Mouse (Mus musculus) MEL (cell line): ENCODE data around the gene Ninl. TPM values are rescaled to one million over a fixed set of nuclear protein-coding genes. Genes with fewer than 3 reads are reported as not detected.
A peak's percentile ranks its signal among the peaks of the same experiment; 100 is the strongest.

Experiments used
- DNase-seq: peaks from one replicate; pipeline ENCODE4 v3.0.0; 2011; ENCODE audit warnings: low read depth, low spot score
- H3K27ac ChIP-seq: 2 replicates; pipeline ENCODE4 v1.5.1; 2012; ENCODE audit warnings: low read depth, mild to moderate bottlenecking, control low read depth, low read length, moderate library complexity; ENCODE audit not compliant: control insufficient read depth
- H3K27me3 ChIP-seq, 2 experiments: fragments of 150-350 bp in 1 of 2; sonication (generic) in 1 of 2; 2 replicates each; pipeline ENCODE4 v1.6.1; 2012; ENCODE audit warnings: low read length in 2 of 2, mild to moderate bottlenecking in 2 of 2, improper control_type of control experiment in 1 of 2, moderate library complexity in 1 of 2; ENCODE audit not compliant: insufficient read depth in 2 of 2, control insufficient read depth in 1 of 2
- H3K36me3 ChIP-seq, 2 experiments: 2 replicates each; pipeline ENCODE4 v1.6.1; 2012 to 2014; ENCODE audit warnings: low read length in 2 of 2, improper control_type of control experiment in 1 of 2, inconsistent platforms in 1 of 2, mild to moderate bottlenecking in 1 of 2; ENCODE audit not compliant: insufficient read depth in 2 of 2, control insufficient read depth in 1 of 2
- H3K4me1 ChIP-seq, 2 experiments: fragments of 150-350 bp in 1 of 2; sonication (generic) in 1 of 2; 2 replicates each; pipeline ENCODE4 v1.6.1; 2012; ENCODE audit warnings: low read length in 2 of 2, improper control_type of control experiment in 1 of 2, mild to moderate bottlenecking in 1 of 2; ENCODE audit not compliant: insufficient read depth in 2 of 2, control insufficient read depth in 1 of 2
- H3K4me3 ChIP-seq, 2 experiments: fragments of 150-350 bp in 1 of 2; sonication (generic) in 1 of 2; 2 replicates each; pipeline ENCODE4 v1.5.1; 2012; ENCODE audit warnings: low read depth in 2 of 2, low read length in 2 of 2, mild to moderate bottlenecking in 2 of 2, moderate library complexity in 2 of 2, control low read depth in 1 of 2, improper control_type of control experiment in 1 of 2; ENCODE audit not compliant: control insufficient read depth in 1 of 2, insufficient read depth in 1 of 2
- H3K79me2 ChIP-seq: 2 replicates; pipeline ENCODE4 v1.6.1; 2012; ENCODE audit warnings: mild to moderate bottlenecking, low read length, moderate library complexity; ENCODE audit not compliant: control insufficient read depth, poor library complexity, insufficient read depth
- H3K9ac ChIP-seq: 2 replicates; pipeline ENCODE4 v1.6.1; 2012; ENCODE audit warnings: low read depth, mild to moderate bottlenecking, control low read depth, low read length, moderate library complexity; ENCODE audit not compliant: control insufficient read depth, poor library complexity, severe bottlenecking
- H3K9me3 ChIP-seq: fragments of 150-350 bp; sonication (generic); replicated peaks from 2 replicates; pipeline ENCODE4 v1.6.1; 2012; ENCODE audit warnings: mild to moderate bottlenecking, low read length, improper control_type of control experiment, moderate library complexity; ENCODE audit not compliant: insufficient read depth
- BHLHE40 ChIP-seq: IDR thresholded peaks from 2 replicates; pipeline ENCODE4 v1.6.1; 2012; ENCODE audit warnings: low read depth, mild to moderate bottlenecking, inconsistent platforms, low read length, improper control_type of control experiment, borderline replicate concordance
- CHD1 ChIP-seq: IDR thresholded peaks from 2 replicates; pipeline ENCODE4 v1.6.1; 2012; ENCODE audit warnings: low read depth, mild to moderate bottlenecking, inconsistent platforms, low read length, improper control_type of control experiment
- CHD2 ChIP-seq: IDR thresholded peaks from 2 replicates; pipeline ENCODE4 v1.6.1; 2011; ENCODE audit warnings: low read length, improper control_type of control experiment
- CTCF ChIP-seq, 3 experiments: IDR thresholded peaks in 2 of 3; conservative IDR thresholded peaks in 1 of 3; 2 replicates each; pipeline ENCODE4 v1.5.1; 2011 to 2012; ENCODE audit warnings: low read length in 3 of 3, low read depth in 2 of 3, mild to moderate bottlenecking in 2 of 3, improper control_type of control experiment in 1 of 3, inconsistent platforms in 1 of 3, mixed read lengths in 1 of 3, moderate library complexity in 1 of 3; ENCODE audit not compliant: control insufficient read depth in 1 of 3, insufficient read depth in 1 of 3, poor library complexity in 1 of 3, severe bottlenecking in 1 of 3
- EP300 ChIP-seq, 2 experiments: IDR thresholded peaks; 2 replicates each; pipeline ENCODE4 v1.6.1; 2011; ENCODE audit warnings: improper control_type of control experiment in 2 of 2, low read length in 2 of 2, low read depth in 1 of 2, mild to moderate bottlenecking in 1 of 2
- ETS1 ChIP-seq: IDR thresholded peaks from 2 replicates; pipeline ENCODE4 v1.6.1; 2012; ENCODE audit warnings: low read depth, mild to moderate bottlenecking, inconsistent platforms, low read length, improper control_type of control experiment, moderate library complexity
- GABPA ChIP-seq: IDR thresholded peaks from 2 replicates; pipeline ENCODE4 v1.6.1; 2012; ENCODE audit warnings: low read depth, mild to moderate bottlenecking, inconsistent platforms, low read length, improper control_type of control experiment, moderate library complexity
- GATA1 ChIP-seq: IDR thresholded peaks from 2 replicates; pipeline ENCODE4 v1.6.1; 2011; ENCODE audit warnings: low read depth, low read length, improper control_type of control experiment
- HCFC1 ChIP-seq: IDR thresholded peaks from 2 replicates; pipeline ENCODE4 v1.6.1; 2012; ENCODE audit warnings: low read depth, mild to moderate bottlenecking, inconsistent platforms, low read length, improper control_type of control experiment, moderate library complexity
- JUND ChIP-seq: IDR thresholded peaks from 2 replicates; pipeline ENCODE4 v1.6.1; 2011; ENCODE audit warnings: low read depth, mild to moderate bottlenecking, improper control_type of control experiment, low read length
- MAFK ChIP-seq: IDR thresholded peaks from 2 replicates; pipeline ENCODE4 v1.6.1; 2011; ENCODE audit warnings: low read depth, mild to moderate bottlenecking, low read length, improper control_type of control experiment, borderline replicate concordance
- MAX ChIP-seq: IDR thresholded peaks from 2 replicates; pipeline ENCODE4 v1.6.1; 2011; ENCODE audit warnings: low read length, improper control_type of control experiment
- MAZ ChIP-seq: IDR thresholded peaks from 2 replicates; pipeline ENCODE4 v1.6.1; 2012; ENCODE audit warnings: low read depth, mild to moderate bottlenecking, inconsistent platforms, low read length, improper control_type of control experiment
- MEF2A ChIP-seq: IDR thresholded peaks from 2 replicates; pipeline ENCODE4 v1.6.1; 2014; ENCODE audit warnings: low read depth, mild to moderate bottlenecking, inconsistent platforms, low read length, improper control_type of control experiment; ENCODE audit not compliant: poor library complexity, insufficient replicate concordance, severe bottlenecking; ENCODE audit errors: extremely low read depth
- MXI1 ChIP-seq: IDR thresholded peaks from 2 replicates; pipeline ENCODE4 v1.6.1; 2011; ENCODE audit warnings: mild to moderate bottlenecking, low read depth, low read length, improper control_type of control experiment
- MYB ChIP-seq: IDR thresholded peaks from 2 replicates; pipeline ENCODE4 v1.6.1; 2011; ENCODE audit warnings: mild to moderate bottlenecking, low read depth, low read length, improper control_type of control experiment
- MYC ChIP-seq: IDR thresholded peaks from 2 replicates; pipeline ENCODE4 v1.6.1; 2011; ENCODE audit warnings: low read depth, mild to moderate bottlenecking, low read length, improper control_type of control experiment, moderate library complexity
- POLR2AphosphoS2 ChIP-seq: IDR thresholded peaks from 2 replicates; pipeline ENCODE4 v1.6.1; 2011; ENCODE audit warnings: low read length, improper control_type of control experiment
- POLR2AphosphoS5 ChIP-seq: IDR thresholded peaks from 2 replicates; pipeline ENCODE4 v1.6.1; 2012; ENCODE audit warnings: low read depth, borderline replicate concordance, mild to moderate bottlenecking, inconsistent platforms, low read length, moderate library complexity, mixed read lengths
- RCOR1 ChIP-seq: IDR thresholded peaks from 2 replicates; pipeline ENCODE4 v1.6.1; 2012; ENCODE audit warnings: low read depth, mild to moderate bottlenecking, inconsistent platforms, low read length, improper control_type of control experiment
- SIN3A ChIP-seq: IDR thresholded peaks from 2 replicates; pipeline ENCODE4 v1.6.1; 2012; ENCODE audit warnings: low read length, improper control_type of control experiment, inconsistent platforms
- SMC3 ChIP-seq: IDR thresholded peaks from 2 replicates; pipeline ENCODE4 v1.6.1; 2011; ENCODE audit warnings: low read depth, low read length, improper control_type of control experiment
- TAL1 ChIP-seq: IDR thresholded peaks from 2 replicates; pipeline ENCODE4 v1.6.1; 2012; ENCODE audit warnings: mild to moderate bottlenecking, inconsistent platforms, low read length, moderate library complexity, mixed read lengths
- TBP ChIP-seq: IDR thresholded peaks from 2 replicates; pipeline ENCODE4 v1.8.0; 2011; ENCODE audit warnings: low read depth, low read length, improper control_type of control experiment
- TCF12 ChIP-seq: IDR thresholded peaks from 2 replicates; pipeline ENCODE4 v1.6.1; 2014; ENCODE audit warnings: low read depth, mild to moderate bottlenecking, inconsistent platforms, low read length, improper control_type of control experiment, moderate library complexity
- USF1 ChIP-seq: IDR thresholded peaks from 2 replicates; pipeline ENCODE4 v1.6.1; 2014; ENCODE audit warnings: low read depth, mild to moderate bottlenecking, inconsistent platforms, low read length, improper control_type of control experiment, moderate library complexity
- USF2 ChIP-seq, 2 experiments: IDR thresholded peaks; 2 replicates each; pipeline ENCODE4 v1.6.1; 2011 to 2012; ENCODE audit warnings: improper control_type of control experiment in 2 of 2, low read length in 2 of 2, borderline replicate concordance in 1 of 2, inconsistent platforms in 1 of 2, low read depth in 1 of 2, mild to moderate bottlenecking in 1 of 2; ENCODE audit not compliant: insufficient read depth in 1 of 2
- ZC3H11A ChIP-seq: IDR thresholded peaks from 2 replicates; pipeline ENCODE4 v1.6.1; 2012; ENCODE audit warnings: low read depth, mild to moderate bottlenecking, inconsistent platforms, low read length, improper control_type of control experiment
- ZKSCAN1 ChIP-seq: IDR thresholded peaks from 2 replicates; pipeline ENCODE4 v1.6.1; 2012; ENCODE audit warnings: low read depth, mild to moderate bottlenecking, inconsistent platforms, low read length, improper control_type of control experiment, moderate library complexity
- ZMIZ1 ChIP-seq: IDR thresholded peaks from 2 replicates; pipeline ENCODE4 v1.6.1; 2012; ENCODE audit warnings: low read depth, mild to moderate bottlenecking, inconsistent platforms, low read length, improper control_type of control experiment, moderate library complexity
- polyA plus RNA-seq, 2 experiments: library from polyadenylated mRNA; stranded (reverse) in 1 of 2; unstranded in 1 of 2; fragments of >175 nt in 1 of 2; fragments of >200 nt in 1 of 2; gene quantifications; 2 replicates each; pipeline versions ENCODE4 v1.2.1 to v1.2.4; 2012; ENCODE audit warnings: low replicate concordance in 2 of 2, low read depth in 1 of 2; ENCODE audit not compliant: insufficient read length in 2 of 2, insufficient read depth in 1 of 2, missing spikeins in 1 of 2
- total RNA-seq: library from RNA; depleted of rRNA; stranded (reverse); fragments of 300-350 nt; gene quantifications from 2 replicates; pipeline ENCODE4 v1.2.3, GENCODE M21; 2012

Ninl gene
- total and polyA plus RNA-seq, 3 experiments, result 9.8 to 16.8 TPM; not detected in 1

DNA sequence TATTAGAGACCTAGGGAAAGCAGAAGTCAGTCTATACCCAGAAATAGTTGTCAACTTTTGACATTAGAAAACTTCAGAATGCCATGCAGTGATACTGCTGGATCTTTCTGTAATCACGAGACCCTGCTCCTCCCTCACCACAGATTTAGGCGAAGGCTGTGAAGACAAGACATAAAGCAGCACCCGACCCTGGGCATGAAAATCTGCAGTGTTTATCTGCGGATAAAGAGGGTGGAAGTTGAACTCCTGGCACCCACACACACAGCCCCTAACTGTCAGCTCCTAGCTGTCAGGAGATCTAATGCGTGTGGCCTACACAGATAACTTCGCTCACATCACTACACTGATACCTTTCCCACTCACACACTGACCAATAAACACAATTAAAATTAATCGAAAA lies 57.7 kb downstream of the Ninl start:
- TF ChIP-seq RCOR1 (peak; percentile 99), USF1 (peak; percentile 51; the same call in 1 of the 2 replicates), GABPA (no peak), MAZ (no peak; the same call in 1 of the 2 replicates), POLR2AphosphoS5 (no peak), ZKSCAN1 (no peak), EP300 (IDR thresholded peaks at IDR 0.05; ENCODE audit: low read depth in 1 of 2, low read length in 2 of 2) (peak; percentile 85 to 92), ETS1 (peak; percentile 70), CHD1 (no peak), ZMIZ1 (no peak), MAX (no peak; the same call in 1 of the 2 replicates), JUND (no peak), TAL1 (peak; percentile 59), MAFK (no peak), TCF12 (peak; percentile 91), SIN3A (peak; percentile 71), MYB (peak; percentile 83), MYC (0 out of 2 replicates have a peak, but pooled peaks have one; percentile 18), GATA1 (peak; percentile 79), CHD2 (no peak), CTCF (IDR thresholded peaks at IDR 0.05 in 2 of 3, conservative IDR thresholded peaks at IDR 0.05 in 1 of 3; ENCODE audit: control insufficient read depth in 1 of 3, insufficient read depth in 1 of 3, low read depth in 2 of 3, low read length in 3 of 3, poor library complexity in 1 of 3, severe bottlenecking in 1 of 3) (no peak), TBP (no peak), POLR2AphosphoS2 (no peak), ZC3H11A (no peak), MXI1 (peak; percentile 87; the same call in 1 of the 2 replicates), SMC3 (no peak), HCFC1 (no peak), USF2 (IDR thresholded peaks at IDR 0.05; ENCODE audit: borderline replicate concordance in 1 of 2, insufficient read depth in 1 of 2, low read depth in 1 of 2, low read length in 2 of 2) (no peak), BHLHE40 (peak; percentile 98), MEF2A (peak; percentile 71; the same call in 1 of the 2 replicates)
- TF ChIP-seq, all 39 proteins: peak for 13
- Histone ChIP-seq H3K79me2 (peaks cover 3% of the 10 kb centered on the region; the same call in 1 of the 2 replicates), H3K4me1 (peaks cover 12 to 17% of the 10 kb centered on the region in 2 experiments), H3K4me3 (no peak overlapping the region; a peak in 1 of 4 replicates), H3K27me3 (no peaks in the 10 kb centered on the region), H3K27ac (peak overlapping the region; percentile 13; the same call in 1 of the 2 replicates), H3K36me3 (peaks cover 0 to 30% of the 10 kb centered on the region in 2 experiments; a peak in 3 of 4 replicates), H3K9ac (no peak overlapping the region), H3K9me3 (no peaks in the 10 kb centered on the region)
- peak; percentile 80 for DNase-seq
